Mouse (Mus musculus) forebrain, embryonic 11.5 days (tissue): ENCODE data around the gene Trip6. TPM values are rescaled to one million over a fixed set of nuclear protein-coding genes. Genes with fewer than 3 reads are reported as not detected.

Experiments used
- ATAC-seq: fragments of 200-750 bp; cut with Nextera tagmentation; replicated peaks from 2 replicates; pipeline ENCODE4 v1.8.0; 2017; ENCODE audit warnings: moderate TSS enrichment; ENCODE audit not compliant: low FRiP score
- DNase-seq: peaks from one replicate; pipeline ENCODE4 v3.0.0-alpha.2; 2017; ENCODE audit warnings: low spot score
- H3K27ac ChIP-seq: fragments of 300-500 bp; sonication (generic); 2 replicates; pipeline ENCODE4 v1.5.1; 2014; ENCODE audit warnings: low read depth, low read length
- H3K27me3 ChIP-seq: fragments of 300-500 bp; sonication (generic); 2 replicates; pipeline ENCODE4 v1.6.1; 2014; ENCODE audit warnings: mild to moderate bottlenecking, low read length, mixed read lengths; ENCODE audit not compliant: control insufficient read depth, insufficient read depth
- H3K36me3 ChIP-seq: fragments of 300-500 bp; sonication (generic); 2 replicates; pipeline ENCODE4 v1.6.1; 2014; ENCODE audit warnings: mild to moderate bottlenecking, low read length, moderate library complexity, mixed read lengths; ENCODE audit not compliant: control insufficient read depth, insufficient read depth
- H3K4me1 ChIP-seq: fragments of 300-500 bp; sonication (generic); replicated peaks from 2 replicates; pipeline ENCODE4 v1.6.1; 2014; ENCODE audit warnings: low read length, mixed read lengths; ENCODE audit not compliant: control insufficient read depth, insufficient read depth
- H3K4me2 ChIP-seq: fragments of 300-500 bp; sonication (generic); 2 replicates; pipeline ENCODE4 v1.6.1; 2014; ENCODE audit warnings: low read depth, mild to moderate bottlenecking, low read length, moderate library complexity, mixed read lengths; ENCODE audit not compliant: severe bottlenecking
- H3K4me3 ChIP-seq: fragments of 300-500 bp; sonication (generic); 2 replicates; pipeline ENCODE4 v1.5.1; 2014; ENCODE audit warnings: low read depth, low read length
- H3K9ac ChIP-seq: fragments of 300-500 bp; sonication (generic); 2 replicates; pipeline ENCODE4 v1.6.1; 2014; ENCODE audit warnings: low read length
- H3K9me3 ChIP-seq: fragments of 300-500 bp; sonication (generic); 2 replicates; pipeline ENCODE4 v1.6.1; 2016; ENCODE audit warnings: low read length, mixed read lengths; ENCODE audit not compliant: control insufficient read depth
- WGBS: fragments of 180-500 bp; shearing (Covaris S2); extraction: QIAGEN DNeasy Blood & Tissue Kit; methylation state at CpG from one replicate; pipeline ENCODE4 v1.1.7; 2014; 5-methylcytosine and 5-hydroxymethylcytosine counted together
- polyA plus RNA-seq: library from polyadenylated mRNA; unstranded; fragments of >200 nt; fragmentation: Nextera tagmentation; extraction: Ambion mirVana; gene quantifications from 2 replicates; pipeline ENCODE4 v1.2.1, GENCODE M21; 2014

The Trip6 gene
- polyA plus RNA-seq, 1 experiment from 2014 or later: 50.1 TPM

- H3K27me3 ChIP-seq: no peaks in the 10 kb centered on the region
- peaks cover 2% of the 10 kb centered on the region; the same call in 1 of the 2 replicates for H3K4me1 ChIP-seq
- peak; percentile 94 for ATAC-seq
- H3K36me3 ChIP-seq: no peaks in the 10 kb centered on the region
- H3K4me2 ChIP-seq: peak within 1 kb of the TSS; percentile 96
- under 1% methylated on average over 44 of the region's 44 CpGs for WGBS
- no peaks in the 10 kb centered on the region for H3K9me3 ChIP-seq
- DNase-seq: peak; percentile 94
- 0 out of 2 replicates have a peak within 1 kb of the TSS, but pooled peaks have one; percentile 37 for H3K27ac ChIP-seq
- peak within 1 kb of the TSS; percentile 61 for H3K4me3 ChIP-seq
- H3K9ac ChIP-seq: peak within 1 kb of the TSS; percentile 80
These were observed 19.4 kb upstream of the Trip6 start, which contains the start of gene Slc12a9 for GRCm38 (mm10) chr5:137333512-137334174. Gene Slc12a9 (minus strand): TSS chr5:137333597.

- H3K4me3 ChIP-seq: peak overlapping the region; percentile 61
- no peaks in the 10 kb centered on the region for H3K9me3 ChIP-seq
- no peak for DNase-seq
- H3K4me2 ChIP-seq: peak overlapping the region; percentile 96
- no peaks in the 10 kb centered on the region for H3K36me3 ChIP-seq
- H3K9ac ChIP-seq: peak overlapping the region; percentile 80
- WGBS: 19% methylated on average over 15 of the region's 15 CpGs
- peaks cover 2% of the 10 kb centered on the region; the same call in 1 of the 2 replicates for H3K4me1 ChIP-seq
- H3K27me3 ChIP-seq: no peaks in the 10 kb centered on the region
- 0 out of 2 replicates have a peak overlapping the region, but pooled peaks have one; percentile 37 for H3K27ac ChIP-seq
- peak; percentile 29; the same call in 1 of the 2 replicates for ATAC-seq
These were observed 18.8 kb upstream of the Trip6 start for GRCm38 (mm10) chr5:137332857-137333511.

- H3K9me3 ChIP-seq: no peaks in the 10 kb centered on the region
- no peak for ATAC-seq
- H3K36me3 ChIP-seq: no peaks in the 10 kb centered on the region
- H3K4me1 ChIP-seq: 0 out of 2 replicates have a peak, but pooled peaks cover 2% of the 10 kb centered on the region
- no peak for DNase-seq
- WGBS: 86% methylated on average over 7 of the region's 7 CpGs
- H3K4me3 ChIP-seq: no peak overlapping the region
- no peaks in the 10 kb centered on the region for H3K27me3 ChIP-seq
- H3K4me2 ChIP-seq: no peak overlapping the region
- no peak overlapping the region for H3K27ac ChIP-seq
- no peak overlapping the region for H3K9ac ChIP-seq
These were observed 16.7 kb upstream of the Trip6 start for GRCm38 (mm10) chr5:137330910-137331309.

- Histone ChIP-seq H3K9me3 (no peaks in the 10 kb centered on the region), H3K27me3 (no peaks in the 10 kb centered on the region), H3K4me3 (no peak overlapping the region), H3K4me2 (no peak overlapping the region), H3K27ac (no peak overlapping the region), H3K4me1 (no peaks in the 10 kb centered on the region), H3K36me3 (peaks cover 2% of the 10 kb centered on the region; the same call in 1 of the 2 replicates), H3K9ac (no peak overlapping the region)
- ATAC-seq (no peak), DNase-seq (no peak)
- 96% methylated on average over 3 of the region's 3 CpGs for WGBS
These were observed 6.8 kb upstream of the Trip6 start for GRCm38 (mm10) chr5:137320996-137321395.

GRCm38 (mm10) chr5:137318570-137318969, 4.4 kb upstream of the Trip6 start:
- H3K4me3 ChIP-seq: no peak overlapping the region
- H3K9me3 ChIP-seq: no peaks in the 10 kb centered on the region
- peaks cover 2% of the 10 kb centered on the region; the same call in 1 of the 2 replicates for H3K36me3 ChIP-seq
- no peak overlapping the region for H3K9ac ChIP-seq
- H3K27me3 ChIP-seq: no peaks in the 10 kb centered on the region
- 77% methylated on average over 1 of the region's 1 CpGs for WGBS
- DNase-seq: no peak
- ATAC-seq: no peak
- peaks cover 10% of the 10 kb centered on the region for H3K4me1 ChIP-seq
- H3K4me2 ChIP-seq: no peak overlapping the region
- H3K27ac ChIP-seq: no peak overlapping the region

- DNase-seq: no peak
- H3K36me3 ChIP-seq: peaks cover 2% of the 10 kb centered on the region; the same call in 1 of the 2 replicates
These were observed 3.2 kb upstream of the Trip6 start for GRCm38 (mm10) chr5:137317361-137317760.

GRCm38 (mm10) chr5:137315084-137315903, 1.1 kb upstream of the Trip6 start:
- DNase-seq (peak; percentile 67), ATAC-seq (peak; percentile 4; the same call in 1 of the 2 replicates)
- Histone ChIP-seq H3K36me3 (no peaks in the 10 kb centered on the region; the same call in 1 of the 2 replicates), H3K4me3 (no peak overlapping the region), H3K4me2 (0 out of 2 replicates have a peak overlapping the region, but pooled peaks have one; percentile 89), H3K4me1 (peaks cover 19% of the 10 kb centered on the region), H3K9me3 (no peaks in the 10 kb centered on the region), H3K27ac (no peak overlapping the region), H3K27me3 (no peaks in the 10 kb centered on the region), H3K9ac (peak overlapping the region; percentile 87; the same call in 1 of the 2 replicates)
- 42% methylated on average over 30 of the region's 30 CpGs for WGBS

More at GRCm38 (mm10) chr5:137317361-137317760, 3.2 kb upstream of the Trip6 start:
- Histone ChIP-seq H3K4me2 (no peak overlapping the region), H3K9me3 (no peaks in the 10 kb centered on the region), H3K4me3 (no peak overlapping the region), H3K9ac (no peak overlapping the region), H3K27me3 (no peaks in the 10 kb centered on the region), H3K27ac (no peak overlapping the region), H3K4me1 (peaks cover 19% of the 10 kb centered on the region)
- 93% methylated on average over 8 of the region's 8 CpGs for WGBS
- no peak for ATAC-seq
